Mouse (Mus musculus) embryonic facial prominence, embryonic 14.5 days (tissue): ENCODE data around the gene Abca5. TPM values are rescaled to one million over a fixed set of nuclear protein-coding genes. Genes with fewer than 3 reads are reported as not detected.
A peak's percentile ranks its signal among the peaks of the same experiment; 100 is the strongest.

ENCODE experiments used
- ATAC-seq: fragments of 200-750 bp; cut with Nextera tagmentation; 2 replicates; pipeline ENCODE4 v1.8.0; 2017; ENCODE audit warnings: low read depth, moderate number of reproducible peaks, moderate TSS enrichment
- DNase-seq: peaks from one replicate; pipeline ENCODE4 v3.0.0-alpha.2; 2015; ENCODE audit warnings: low spot score
- H3K27ac ChIP-seq: fragments of 300-500 bp; sonication (generic); replicated peaks from 2 replicates; pipeline ENCODE4 v1.5.1; 2014; ENCODE audit warnings: low read depth, mild to moderate bottlenecking, low read length, moderate library complexity
- H3K27me3 ChIP-seq: fragments of 300-500 bp; sonication (generic); replicated peaks from 2 replicates; pipeline ENCODE4 v1.6.1; 2014; ENCODE audit warnings: low read length; ENCODE audit not compliant: control insufficient read depth, insufficient read depth
- H3K36me3 ChIP-seq: fragments of 300-500 bp; sonication (generic); 2 replicates; pipeline ENCODE4 v1.6.1; 2014; ENCODE audit warnings: low read length, mixed read lengths; ENCODE audit not compliant: control insufficient read depth, insufficient read depth
- H3K4me1 ChIP-seq: fragments of 300-500 bp; sonication (generic); 2 replicates; pipeline ENCODE4 v1.6.1; 2014; ENCODE audit warnings: antibody characterized with exemption, low read length; ENCODE audit not compliant: control insufficient read depth, insufficient read depth
- H3K4me2 ChIP-seq: fragments of 300-500 bp; sonication (generic); 2 replicates; pipeline ENCODE4 v1.6.1; 2014; ENCODE audit warnings: low read depth, mild to moderate bottlenecking, low read length, moderate library complexity, mixed read lengths
- H3K4me3 ChIP-seq: fragments of 300-500 bp; sonication (generic); 2 replicates; pipeline ENCODE4 v1.5.1; 2014; ENCODE audit warnings: low read depth, mild to moderate bottlenecking, low read length
- H3K9ac ChIP-seq: fragments of 300-500 bp; sonication (generic); 2 replicates; pipeline ENCODE4 v1.6.1; 2014; ENCODE audit warnings: low read depth, mild to moderate bottlenecking, low read length, moderate library complexity, mixed read lengths
- H3K9me3 ChIP-seq: fragments of 300-500 bp; sonication (generic); 2 replicates; pipeline ENCODE4 v1.6.1; 2016; ENCODE audit warnings: low read length; ENCODE audit not compliant: control insufficient read depth
- WGBS: fragments of 180-500 bp; shearing (Covaris S2); extraction: QIAGEN DNeasy Blood & Tissue Kit; methylation state at CpG from one replicate; pipeline ENCODE4 v1.1.7; 2014; 5-methylcytosine and 5-hydroxymethylcytosine counted together
- polyA plus RNA-seq: library from polyadenylated mRNA; unstranded; fragments of >200 nt; fragmentation: Nextera tagmentation; extraction: Ambion mirVana; gene quantifications from 2 replicates; pipeline ENCODE4 v1.2.1, GENCODE M21; 2014

Abca5 gene
- polyA plus RNA-seq, 1 experiment from 2014 or later: 11.2 TPM

- Histone ChIP-seq H3K9ac (no peak overlapping the region), H3K4me2 (no peak overlapping the region), H3K4me3 (no peak overlapping the region), H3K27me3 (no peaks in the 10 kb centered on the region), H3K27ac (no peak overlapping the region), H3K4me1 (no peaks in the 10 kb centered on the region), H3K36me3 (peaks cover 5% of the 10 kb centered on the region; the same call in 1 of the 2 replicates), H3K9me3 (no peaks in the 10 kb centered on the region)
- WGBS: 71% methylated on average over 10 of the region's 10 CpGs
- no peak for DNase-seq
- ATAC-seq: no peak
These were observed 52.7 kb downstream of the Abca5 start for GRCm38 (mm10) chr11:110284849-110285248.

- no peak for DNase-seq
- no peak overlapping the region for H3K9ac ChIP-seq
- 82% methylated on average over 9 of the region's 9 CpGs for WGBS
These were observed 53.2 kb downstream of the Abca5 start for GRCm38 (mm10) chr11:110284185-110284787.

GRCm38 (mm10) chr11:110274794-110275193 lies 62.7 kb downstream of the Abca5 start:
- Histone ChIP-seq H3K27ac (no peak overlapping the region), H3K36me3 (peaks cover 7% of the 10 kb centered on the region; the same call in 1 of the 2 replicates), H3K4me2 (no peak overlapping the region), H3K4me3 (no peak overlapping the region), H3K9me3 (no peaks in the 10 kb centered on the region), H3K9ac (no peak overlapping the region), H3K27me3 (no peaks in the 10 kb centered on the region), H3K4me1 (no peaks in the 10 kb centered on the region)
- WGBS: 63% methylated on average over 3 of the region's 3 CpGs
- ATAC-seq (no peak), DNase-seq (no peak)

More at GRCm38 (mm10) chr11:110284185-110284787, 53.2 kb downstream of the Abca5 start:
- no peak for ATAC-seq
- Histone ChIP-seq H3K36me3 (peaks cover 5% of the 10 kb centered on the region; the same call in 1 of the 2 replicates), H3K27ac (no peak overlapping the region), H3K4me2 (no peak overlapping the region), H3K27me3 (no peaks in the 10 kb centered on the region), H3K4me1 (no peaks in the 10 kb centered on the region), H3K4me3 (no peak overlapping the region), H3K9me3 (no peaks in the 10 kb centered on the region)

- no peak overlapping the region for H3K27ac ChIP-seq
- 5% methylated on average over 5 of the region's 5 CpGs for WGBS
- peaks cover 4% of the 10 kb centered on the region; the same call in 1 of the 2 replicates for H3K36me3 ChIP-seq
- no peaks in the 10 kb centered on the region for H3K4me1 ChIP-seq
- H3K27me3 ChIP-seq: no peaks in the 10 kb centered on the region
- ATAC-seq (peak; percentile 76; the same call in 1 of the 2 replicates), DNase-seq (peak; percentile 83)
- no peak overlapping the region for H3K9ac ChIP-seq
- no peak overlapping the region for H3K4me3 ChIP-seq
- H3K4me2 ChIP-seq: no peak overlapping the region
- no peaks in the 10 kb centered on the region for H3K9me3 ChIP-seq
These were observed 65.8 kb downstream of the Abca5 start for GRCm38 (mm10) chr11:110271745-110272144.

GRCm38 (mm10) chr11:110268244-110268844 lies 69.2 kb downstream of the Abca5 start:
- Histone ChIP-seq H3K4me3 (no peak overlapping the region), H3K9me3 (no peaks in the 10 kb centered on the region), H3K27me3 (no peaks in the 10 kb centered on the region), H3K9ac (no peak overlapping the region), H3K4me1 (no peaks in the 10 kb centered on the region), H3K27ac (no peak overlapping the region; the same call in 1 of the 2 replicates), H3K4me2 (no peak overlapping the region), H3K36me3 (no peaks in the 10 kb centered on the region)
- WGBS: 40% methylated on average over 8 of the region's 8 CpGs
- ATAC-seq (peak; percentile 77), DNase-seq (peak; percentile 89)

- DNase-seq (no peak), ATAC-seq (no peak)
- 96% methylated on average over 6 of the region's 6 CpGs for WGBS
- Histone ChIP-seq H3K27me3 (no peaks in the 10 kb centered on the region), H3K4me2 (no peak overlapping the region), H3K27ac (no peak overlapping the region), H3K9ac (no peak overlapping the region), H3K9me3 (no peaks in the 10 kb centered on the region), H3K36me3 (no peaks in the 10 kb centered on the region), H3K4me3 (no peak overlapping the region), H3K4me1 (no peaks in the 10 kb centered on the region)
These were observed 70.3 kb downstream of the Abca5 start for GRCm38 (mm10) chr11:110267232-110267631.

- WGBS: 78% methylated on average over 11 of the region's 11 CpGs
- Histone ChIP-seq H3K27me3 (no peaks in the 10 kb centered on the region), H3K9ac (no peak overlapping the region), H3K4me2 (no peak overlapping the region), H3K4me1 (no peaks in the 10 kb centered on the region), H3K4me3 (no peak overlapping the region), H3K9me3 (no peaks in the 10 kb centered on the region), H3K36me3 (no peaks in the 10 kb centered on the region), H3K27ac (no peak overlapping the region)
- ATAC-seq (no peak), DNase-seq (peak; percentile 34)
These were observed 70.8 kb downstream of the Abca5 start for GRCm38 (mm10) chr11:110266757-110267156.

GRCm38 (mm10) chr11:110261867-110262266 lies 75.6 kb downstream of the Abca5 start:
- no peak for ATAC-seq
- H3K9ac ChIP-seq: no peak overlapping the region
- H3K9me3 ChIP-seq: peaks cover 7% of the 10 kb centered on the region
- H3K27ac ChIP-seq: no peak overlapping the region
- no peaks in the 10 kb centered on the region for H3K4me1 ChIP-seq
- no peaks in the 10 kb centered on the region for H3K36me3 ChIP-seq
- H3K27me3 ChIP-seq: no peaks in the 10 kb centered on the region
- WGBS: 58% methylated on average over 3 of the region's 3 CpGs
- H3K4me2 ChIP-seq: no peak overlapping the region
- no peak overlapping the region for H3K4me3 ChIP-seq
- DNase-seq: no peak

GRCm38 (mm10) chr11:110257911-110258310 lies 79.6 kb downstream of the Abca5 start:
- Histone ChIP-seq H3K4me1 (no peaks in the 10 kb centered on the region), H3K36me3 (no peaks in the 10 kb centered on the region), H3K9me3 (peaks cover 7% of the 10 kb centered on the region), H3K9ac (no peak overlapping the region), H3K27me3 (no peaks in the 10 kb centered on the region), H3K4me3 (no peak overlapping the region), H3K4me2 (no peak overlapping the region), H3K27ac (no peak overlapping the region)
- WGBS: 32% methylated on average over 4 of the region's 4 CpGs
- ATAC-seq (no peak), DNase-seq (peak; percentile 41)
